Mouse (Mus musculus): ENCODE results near the gene Samt1. TPM values are rescaled to one million over a fixed set of nuclear protein-coding genes. Genes with fewer than 3 reads are reported as not detected.
"Not testable (repeated sequence)": the region's sequence is repeated elsewhere in the genome, so short reads cannot be mapped to it uniquely, and the experiment has no call there.

Samt1 gene
- not detected in 2 replicates for polyA plus RNA-seq (2015; fragmentation: Nextera tagmentation; extraction: Ambion mirVana)

- H3K9ac ChIP-seq; H3K4me1 ChIP-seq; H3K4me3 ChIP-seq; H3K4me2 ChIP-seq (replicated peaks); H3K9me3 ChIP-seq; ATAC-seq (ENCODE audit: low FRiP score, low read depth); H3K27me3 ChIP-seq; H3K27ac ChIP-seq; H3K36me3 ChIP-seq: not testable (repeated sequence)
Measured at GRCm38 (mm10) chrX:154012540-154012939, at the start of gene Samt1. Gene Samt1, minus strand, starts transcription at chrX:154012640.

GRCm38 (mm10) chrX:154054939-154055338 is 42.5 kb upstream of the Samt1 start, which contains the start of gene Gm10057:
Gene Gm10057, minus strand, starts transcription at chrX:154055039.
- H3K4me2 ChIP-seq (replicated peaks); H3K36me3 ChIP-seq; H3K4me1 ChIP-seq; H3K9ac ChIP-seq; H3K4me3 ChIP-seq; H3K27me3 ChIP-seq; H3K27ac ChIP-seq; H3K9me3 ChIP-seq; ATAC-seq (ENCODE audit: low FRiP score, low read depth): not testable (repeated sequence)

- not testable (repeated sequence) for ATAC-seq (ENCODE audit: low FRiP score, low read depth); H3K9me3 ChIP-seq; H3K9ac ChIP-seq; H3K4me2 ChIP-seq (replicated peaks); H3K4me3 ChIP-seq; H3K4me1 ChIP-seq; H3K27me3 ChIP-seq; H3K36me3 ChIP-seq; H3K27ac ChIP-seq
Measured at GRCm38 (mm10) chrX:154033727-154034126, 21.3 kb upstream of the Samt1 start, which contains the start of gene 4921511M17Rik. Gene 4921511M17Rik, minus strand, starts transcription at chrX:154033827.

- no CpG with 5 or more reads among the region's 2 CpGs for WGBS
- not testable (repeated sequence) for H3K9me3 ChIP-seq; H3K4me2 ChIP-seq (replicated peaks); H3K4me3 ChIP-seq; H3K36me3 ChIP-seq; ATAC-seq (ENCODE audit: low FRiP score, low read depth); H3K9ac ChIP-seq; H3K27ac ChIP-seq; H3K4me1 ChIP-seq; H3K27me3 ChIP-seq
Measured at GRCm38 (mm10) chrX:153976914-153977313, 35.5 kb downstream of the Samt1 start.

- not testable (repeated sequence) for H3K9ac ChIP-seq; H3K4me3 ChIP-seq; H3K9me3 ChIP-seq; H3K36me3 ChIP-seq; H3K27me3 ChIP-seq; H3K27ac ChIP-seq; H3K4me2 ChIP-seq (replicated peaks); ATAC-seq (ENCODE audit: low FRiP score, low read depth); H3K4me1 ChIP-seq
- 29% methylated on average over 4 of the region's 4 CpGs for WGBS
Measured at GRCm38 (mm10) chrX:153976467-153976866, 36.0 kb downstream of the Samt1 start.

- Histone ChIP-seq H3K4me2 (replicated peaks) (no peak overlapping the region), H3K4me3 (no peak overlapping the region), H3K9me3 (no peaks in the 10 kb centered on the region), H3K9ac (no peak overlapping the region), H3K36me3 (no peaks in the 10 kb centered on the region), H3K27ac (no peak overlapping the region), H3K4me1 (no peaks in the 10 kb centered on the region), H3K27me3 (no peaks in the 10 kb centered on the region)
- WGBS, result 29% methylated on average over 2 of the region's 2 CpGs
- ATAC-seq (ENCODE audit: low FRiP score, low read depth), result no peak
Measured at GRCm38 (mm10) chrX:153974450-153974849, 38.0 kb downstream of the Samt1 start.

GRCm38 (mm10) chrX:153952866-153953265 is 59.6 kb downstream of the Samt1 start:
- WGBS, result no CpG with 5 or more reads among the region's 2 CpGs
- not testable (repeated sequence) for ATAC-seq (ENCODE audit: low FRiP score, low read depth)

More at GRCm38 (mm10) chrX:153952866-153953265, 59.6 kb downstream of the Samt1 start:
- not testable (repeated sequence) for H3K4me2 ChIP-seq (replicated peaks); H3K27ac ChIP-seq; H3K9ac ChIP-seq; H3K4me3 ChIP-seq; H3K36me3 ChIP-seq; H3K27me3 ChIP-seq; H3K4me1 ChIP-seq; H3K9me3 ChIP-seq

Other genes starting within 250 kb of the Samt1 start
- 33.6 and 39.2 TPM in 2 replicates for gene Spin2c, start 180.4 kb downstream of the Samt1 start, polyA plus RNA-seq (2015; fragmentation: Nextera tagmentation; extraction: Ambion mirVana)
- not detected in 2 replicates for gene 4921511M17Rik, start 21.2 kb upstream of the Samt1 start, polyA plus RNA-seq (2015; fragmentation: Nextera tagmentation; extraction: Ambion mirVana)
- not detected in 2 replicates for gene Gm10057, start 42.4 kb upstream of the Samt1 start, polyA plus RNA-seq (2015; fragmentation: Nextera tagmentation; extraction: Ambion mirVana)
- not detected in 2 replicates for gene Gm15140, start 108.0 kb upstream of the Samt1 start, polyA plus RNA-seq (2015; fragmentation: Nextera tagmentation; extraction: Ambion mirVana)

Data from limb, embryonic 13.5 days (tissue).